Mouse (Mus musculus) small intestine, adult 2 months (tissue): ENCODE measurements at regions not wholly inside any gene's neighbourhood (a gene's known extent, or its start where the extent isn't known, plus 50 kb on each side); places are given as distances from the start of the nearest gene placed in this dataset.

Experiments used
- CTCF ChIP-seq: fragments of 200-500 bp; IDR thresholded peaks from 2 replicates; pipeline ENCODE4 v1.5.1; 2012; ENCODE audit warnings: low read depth, mild to moderate bottlenecking, control low read depth, inconsistent platforms, low read length, moderate library complexity, mixed read lengths; ENCODE audit not compliant: insufficient replicate concordance, insufficient read length; ENCODE audit errors: extremely low read depth
- POLR2A ChIP-seq: fragments of 200-500 bp; IDR thresholded peaks from 2 replicates; pipeline ENCODE4 v1.6.1; 2012; ENCODE audit warnings: low read depth, mild to moderate bottlenecking, control low read depth, inconsistent platforms, low read length, moderate library complexity

DNA sequence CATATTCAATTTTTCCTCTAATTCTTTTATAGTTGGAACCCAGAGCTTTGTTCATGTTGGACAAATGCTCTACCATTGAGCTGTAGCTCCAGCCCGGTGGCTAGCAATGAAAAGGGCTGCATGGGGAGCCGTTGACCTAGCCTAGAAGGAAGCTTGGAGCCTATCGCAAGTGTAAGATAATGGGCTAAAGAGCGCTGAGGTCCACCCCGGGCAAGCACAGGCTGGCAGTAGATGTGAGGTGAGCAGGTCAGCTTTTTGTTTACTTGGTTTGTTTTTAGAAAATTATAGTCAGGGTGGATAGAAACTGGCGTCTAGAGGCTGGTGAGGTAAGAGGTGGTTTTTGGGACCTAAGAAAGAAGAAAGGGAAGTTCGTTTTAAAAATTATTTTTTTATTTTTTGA is 181.0 kb downstream of the Plpp3 start:
- no peak for TF ChIP-seq POLR2A
- no peak for TF ChIP-seq CTCF
